Mouse (Mus musculus): ENCODE results near the gene Ggps1. TPM values are rescaled to one million over a fixed set of nuclear protein-coding genes. Genes with fewer than 3 reads are reported as not detected.

Ggps1 gene
- total RNA-seq, 1 experiment, result 34.4 TPM

DNA sequence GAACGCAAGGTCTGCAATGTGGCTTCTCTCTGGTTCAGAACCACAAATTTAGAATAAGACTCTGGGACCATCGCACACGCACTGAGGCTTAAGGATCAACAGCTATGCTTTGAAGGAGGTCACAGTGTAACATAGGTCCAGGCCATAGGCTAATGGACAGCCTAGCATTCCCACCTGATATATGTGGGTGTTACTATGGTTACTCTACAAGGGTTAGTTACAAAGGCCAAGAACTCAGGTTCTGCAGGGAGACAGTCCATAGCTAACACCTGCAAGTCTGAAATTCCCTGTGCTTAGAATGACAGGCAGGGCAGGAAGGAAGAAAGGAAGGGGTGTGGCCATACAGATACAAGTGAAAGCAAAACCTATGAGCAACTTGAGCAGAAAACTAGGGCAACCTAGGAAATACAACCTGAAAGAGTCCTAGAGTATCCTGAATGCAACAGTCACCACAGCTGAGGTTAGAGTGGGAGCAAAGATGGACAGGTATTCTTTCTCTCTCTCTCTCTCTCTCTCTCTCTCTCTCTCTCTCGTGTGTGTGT lies 51.8 kb downstream of the Ggps1 start:
- H3K9ac ChIP-seq (ENCODE audit: insufficient read depth, low read depth, low read length, poor library complexity, severe bottlenecking), result no peak overlapping the region
- no peak for DNase-seq (ENCODE audit: low read depth, low spot score)
- no peaks in the 10 kb centered on the region for H3K9me3 ChIP-seq (ENCODE audit: control insufficient read depth, insufficient read depth, low read depth, low read length)
- in situ Hi-C loops (cut with MboI; ENCODE audit: low sequenced_read_pairs in 2 of 2, unreplicated experiment in 2 of 2), result no loop called here
- H3K4me1 ChIP-seq (ENCODE audit: control insufficient read depth in 2 of 2, insufficient read depth in 2 of 2, low read length in 2 of 2, poor library complexity in 1 of 2), result no peaks in the 10 kb centered on the region
- H3K27ac ChIP-seq (ENCODE audit: insufficient read depth, low read depth, low read length, poor library complexity, severe bottlenecking), result no peak overlapping the region
- H3K4me3 ChIP-seq (ENCODE audit: insufficient read depth in 1 of 2, low read depth in 1 of 2, low read length in 2 of 2, poor library complexity in 1 of 2, severe bottlenecking in 1 of 2), result no peak overlapping the region
- TF ChIP-seq MAFK (IDR thresholded peaks at IDR 0.05; ENCODE audit: insufficient read depth, low read depth, low read length) (no peak), ZNF384 (IDR thresholded peaks at IDR 0.05; ENCODE audit: low read depth, low read length) (no peak), ZC3H11A (IDR thresholded peaks at IDR 0.05; ENCODE audit: borderline replicate concordance, low read depth, low read length) (no peak), HCFC1 (IDR thresholded peaks at IDR 0.05; ENCODE audit: borderline replicate concordance, insufficient read depth, low read length) (no peak), CHD2 (IDR thresholded peaks at IDR 0.05; ENCODE audit: low read depth, low read length) (no peak)
- peaks cover 14% of the 10 kb centered on the region for H3K36me3 ChIP-seq (ENCODE audit: control insufficient read depth, insufficient read depth, low read length, poor library complexity, severe bottlenecking)

DNA sequence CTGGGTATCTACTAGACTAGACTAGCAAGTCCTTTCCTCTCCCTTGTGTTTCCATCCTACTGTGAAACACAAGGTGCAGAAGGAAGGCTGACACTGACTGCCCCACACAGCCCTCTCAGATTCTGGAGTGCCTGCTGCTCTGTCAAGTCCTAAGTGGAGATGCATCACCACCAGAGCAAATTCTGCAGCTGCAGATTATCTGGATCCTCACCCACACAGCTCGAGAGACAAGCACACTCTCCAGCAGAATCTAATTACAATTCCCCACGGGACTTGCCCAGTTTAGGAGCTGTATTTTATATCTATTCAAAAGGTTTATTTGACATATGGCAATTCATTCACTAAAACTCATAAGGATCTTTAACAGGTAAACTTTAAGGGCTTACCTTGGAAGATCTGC lies 57.2 kb downstream of the Ggps1 start:
- in situ Hi-C loops (cut with MboI; ENCODE audit: low sequenced_read_pairs in 2 of 2, unreplicated experiment in 2 of 2), result no loop called here
- Histone ChIP-seq H3K36me3 (ENCODE audit: control insufficient read depth, insufficient read depth, low read length, poor library complexity, severe bottlenecking) (peaks cover 26% of the 10 kb centered on the region), H3K9me3 (ENCODE audit: control insufficient read depth, insufficient read depth, low read depth, low read length) (no peaks in the 10 kb centered on the region)

DNA sequence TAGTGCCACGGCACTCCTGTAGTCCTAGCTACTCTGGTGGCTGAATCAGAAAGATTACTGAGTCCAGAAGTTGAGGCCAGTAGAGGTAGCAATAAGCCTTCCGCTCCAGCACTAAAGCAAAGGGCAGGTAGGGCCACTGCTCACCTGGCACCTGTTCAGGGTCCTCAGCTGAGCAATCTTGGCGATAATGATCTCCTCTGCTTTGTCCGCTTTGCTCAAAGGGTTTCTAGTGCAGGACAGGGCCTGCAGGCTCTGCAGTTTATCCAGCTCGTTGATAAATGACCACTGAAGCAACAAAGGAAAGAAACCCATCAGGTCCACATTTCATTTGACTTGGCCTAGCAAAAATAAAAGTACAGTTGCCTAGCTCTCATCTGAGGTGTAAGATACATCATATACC lies 58.3 kb downstream of the Ggps1 start:
- no peaks in the 10 kb centered on the region for H3K9me3 ChIP-seq (ENCODE audit: control insufficient read depth, insufficient read depth, low read depth, low read length)
- no peak overlapping the region for H3K27ac ChIP-seq (ENCODE audit: insufficient read depth, low read depth, low read length, poor library complexity, severe bottlenecking)
- H3K4me3 ChIP-seq (ENCODE audit: insufficient read depth in 1 of 2, low read depth in 1 of 2, low read length in 2 of 2, poor library complexity in 1 of 2, severe bottlenecking in 1 of 2), result no peak overlapping the region
- H3K36me3 ChIP-seq (ENCODE audit: control insufficient read depth, insufficient read depth, low read length, poor library complexity, severe bottlenecking), result peaks cover 26% of the 10 kb centered on the region
- no peaks in the 10 kb centered on the region for H3K4me1 ChIP-seq (ENCODE audit: control insufficient read depth in 2 of 2, insufficient read depth in 2 of 2, low read length in 2 of 2, poor library complexity in 1 of 2)
- H3K9ac ChIP-seq (ENCODE audit: insufficient read depth, low read depth, low read length, poor library complexity, severe bottlenecking), result no peak overlapping the region
- TF ChIP-seq MAFK (IDR thresholded peaks at IDR 0.05; ENCODE audit: insufficient read depth, low read depth, low read length), result no peak
- no peak for TF ChIP-seq ZNF384 (IDR thresholded peaks at IDR 0.05; ENCODE audit: low read depth, low read length)
- TF ChIP-seq HCFC1 (IDR thresholded peaks at IDR 0.05; ENCODE audit: borderline replicate concordance, insufficient read depth, low read length), result no peak
- no peak for TF ChIP-seq CHD2 (IDR thresholded peaks at IDR 0.05; ENCODE audit: low read depth, low read length)
- no peak for TF ChIP-seq ZC3H11A (IDR thresholded peaks at IDR 0.05; ENCODE audit: borderline replicate concordance, low read depth, low read length)
- DNase-seq (ENCODE audit: low read depth, low spot score), result no peak
- in situ Hi-C loops (cut with MboI; ENCODE audit: low sequenced_read_pairs in 2 of 2, unreplicated experiment in 2 of 2), result no loop called here

More for the DNA sequence above, 57.2 kb downstream of the Ggps1 start:
- Histone ChIP-seq H3K27ac (ENCODE audit: insufficient read depth, low read depth, low read length, poor library complexity, severe bottlenecking) (no peak overlapping the region), H3K9ac (ENCODE audit: insufficient read depth, low read depth, low read length, poor library complexity, severe bottlenecking) (no peak overlapping the region), H3K4me3 (ENCODE audit: insufficient read depth in 1 of 2, low read depth in 1 of 2, low read length in 2 of 2, poor library complexity in 1 of 2, severe bottlenecking in 1 of 2) (no peak overlapping the region), H3K4me1 (ENCODE audit: control insufficient read depth in 2 of 2, insufficient read depth in 2 of 2, low read length in 2 of 2, poor library complexity in 1 of 2) (no peaks in the 10 kb centered on the region)
- no peak for TF ChIP-seq ZC3H11A (IDR thresholded peaks at IDR 0.05; ENCODE audit: borderline replicate concordance, low read depth, low read length)
- TF ChIP-seq MAFK (IDR thresholded peaks at IDR 0.05; ENCODE audit: insufficient read depth, low read depth, low read length), result no peak
- no peak for TF ChIP-seq HCFC1 (IDR thresholded peaks at IDR 0.05; ENCODE audit: borderline replicate concordance, insufficient read depth, low read length)
- TF ChIP-seq ZNF384 (IDR thresholded peaks at IDR 0.05; ENCODE audit: low read depth, low read length), result no peak
- TF ChIP-seq CHD2 (IDR thresholded peaks at IDR 0.05; ENCODE audit: low read depth, low read length), result no peak
- DNase-seq (ENCODE audit: low read depth, low spot score), result no peak

DNA sequence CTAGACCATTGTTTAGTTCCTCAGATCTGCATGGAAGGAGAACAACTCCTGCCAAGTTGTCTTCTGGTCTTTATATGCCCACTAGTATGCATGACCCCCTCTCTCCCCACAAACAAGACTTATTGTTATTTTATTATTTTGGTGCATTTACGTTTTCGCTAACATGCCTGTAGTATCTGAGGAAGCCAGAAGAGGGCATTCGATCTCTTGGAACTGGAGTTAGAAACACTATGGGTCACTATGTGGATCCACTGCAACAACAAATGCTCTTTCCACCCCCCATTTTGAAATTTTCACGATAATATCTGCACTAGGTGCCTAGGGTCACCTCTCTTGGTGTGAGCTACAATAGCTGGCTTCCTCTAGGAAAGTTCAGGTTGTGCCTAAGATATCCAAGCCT lies 59.2 kb downstream of the Ggps1 start:
- in situ Hi-C loops (cut with MboI; ENCODE audit: low sequenced_read_pairs in 2 of 2, unreplicated experiment in 2 of 2), result no loop called here
- Histone ChIP-seq H3K9ac (ENCODE audit: insufficient read depth, low read depth, low read length, poor library complexity, severe bottlenecking) (no peak overlapping the region), H3K9me3 (ENCODE audit: control insufficient read depth, insufficient read depth, low read depth, low read length) (no peaks in the 10 kb centered on the region), H3K4me3 (ENCODE audit: insufficient read depth in 1 of 2, low read depth in 1 of 2, low read length in 2 of 2, poor library complexity in 1 of 2, severe bottlenecking in 1 of 2) (no peak overlapping the region), H3K4me1 (ENCODE audit: control insufficient read depth in 2 of 2, insufficient read depth in 2 of 2, low read length in 2 of 2, poor library complexity in 1 of 2) (no peaks in the 10 kb centered on the region), H3K36me3 (ENCODE audit: control insufficient read depth, insufficient read depth, low read length, poor library complexity, severe bottlenecking) (peaks cover 23% of the 10 kb centered on the region), H3K27ac (ENCODE audit: insufficient read depth, low read depth, low read length, poor library complexity, severe bottlenecking) (no peak overlapping the region)
- no peak for DNase-seq (ENCODE audit: low read depth, low spot score)
- TF ChIP-seq MAFK (IDR thresholded peaks at IDR 0.05; ENCODE audit: insufficient read depth, low read depth, low read length) (no peak), HCFC1 (IDR thresholded peaks at IDR 0.05; ENCODE audit: borderline replicate concordance, insufficient read depth, low read length) (no peak), CHD2 (IDR thresholded peaks at IDR 0.05; ENCODE audit: low read depth, low read length) (no peak), ZNF384 (IDR thresholded peaks at IDR 0.05; ENCODE audit: low read depth, low read length) (no peak), ZC3H11A (IDR thresholded peaks at IDR 0.05; ENCODE audit: borderline replicate concordance, low read depth, low read length) (no peak)

DNA sequence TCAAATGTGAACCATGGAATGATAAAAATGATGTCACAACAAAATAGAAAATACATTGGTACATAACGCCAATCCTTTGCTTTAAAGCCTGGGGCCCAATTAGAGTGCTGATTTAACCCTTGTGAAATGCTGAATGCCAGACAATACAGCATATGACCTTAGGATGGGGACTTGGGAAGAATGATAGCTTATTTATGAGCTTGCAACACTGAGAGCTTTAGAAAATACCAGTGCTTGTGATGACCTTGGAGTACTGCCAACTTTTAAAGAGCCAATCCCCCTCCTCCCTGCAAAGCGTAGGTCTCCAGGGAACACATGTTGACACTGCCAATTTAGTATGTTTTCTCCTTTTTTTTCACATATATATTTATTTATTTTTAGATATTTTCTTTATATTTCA lies 60.6 kb downstream of the Ggps1 start:
- no peak overlapping the region for H3K9ac ChIP-seq (ENCODE audit: insufficient read depth, low read depth, low read length, poor library complexity, severe bottlenecking)
- peaks cover 26% of the 10 kb centered on the region for H3K36me3 ChIP-seq (ENCODE audit: control insufficient read depth, insufficient read depth, low read length, poor library complexity, severe bottlenecking)
- no peak overlapping the region for H3K4me3 ChIP-seq (ENCODE audit: insufficient read depth in 1 of 2, low read depth in 1 of 2, low read length in 2 of 2, poor library complexity in 1 of 2, severe bottlenecking in 1 of 2)
- in situ Hi-C loops (cut with MboI; ENCODE audit: low sequenced_read_pairs in 2 of 2, unreplicated experiment in 2 of 2), result no loop called here
- H3K9me3 ChIP-seq (ENCODE audit: control insufficient read depth, insufficient read depth, low read depth, low read length), result no peaks in the 10 kb centered on the region
- no peak overlapping the region for H3K27ac ChIP-seq (ENCODE audit: insufficient read depth, low read depth, low read length, poor library complexity, severe bottlenecking)
- H3K4me1 ChIP-seq (ENCODE audit: control insufficient read depth in 2 of 2, insufficient read depth in 2 of 2, low read length in 2 of 2, poor library complexity in 1 of 2), result no peaks in the 10 kb centered on the region
- TF ChIP-seq HCFC1 (IDR thresholded peaks at IDR 0.05; ENCODE audit: borderline replicate concordance, insufficient read depth, low read length) (no peak), ZC3H11A (IDR thresholded peaks at IDR 0.05; ENCODE audit: borderline replicate concordance, low read depth, low read length) (no peak), MAFK (IDR thresholded peaks at IDR 0.05; ENCODE audit: insufficient read depth, low read depth, low read length) (no peak), CHD2 (IDR thresholded peaks at IDR 0.05; ENCODE audit: low read depth, low read length) (no peak), ZNF384 (IDR thresholded peaks at IDR 0.05; ENCODE audit: low read depth, low read length) (no peak)
- no peak for DNase-seq (ENCODE audit: low read depth, low spot score)

All from ES-E14 (cell line).